Comparison of ENCODE assay signal across 27 mouse cellular contexts in the genomic region with DNA sequence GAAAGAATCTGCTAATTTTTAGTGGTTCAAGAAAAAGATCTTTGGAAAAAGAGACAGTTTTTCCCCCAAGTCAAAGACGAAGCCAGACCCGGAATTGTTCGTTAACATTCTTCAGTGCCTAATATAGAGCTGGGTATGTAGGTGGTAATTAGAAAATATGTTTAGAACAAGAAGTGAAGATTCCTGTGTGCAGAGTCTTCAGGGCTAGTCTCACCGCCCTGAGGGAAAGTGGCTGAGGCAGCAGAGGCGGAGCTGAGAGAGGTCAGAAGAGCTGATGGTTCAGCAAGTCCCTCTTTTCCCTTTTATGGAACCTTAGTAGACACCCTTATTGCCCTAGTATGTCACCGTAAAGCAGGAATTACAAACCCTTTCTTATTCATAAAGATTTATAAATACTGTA.
DNase-seq lines count a peak whose midpoint lies in the region; ATAC-seq lines count a peak whose summit lies in the region.
"Had no signal": no experiment of that assay in that cellular context is flagged by ENCODE, and none has a peak within 500 bp of the region (broad histone marks: within the 10 kb centered on the region; RNA-seq: fewer than 3 reads in every experiment).

No protein-coding gene starts in this region.

- H3K9me3 ChIP-seq in heart, embryonic 11.5 days (replicated peaks; ENCODE audit: control insufficient read depth, low read length), result no peaks in the 10 kb centered on the region
- H3K9me3 ChIP-seq: embryonic facial prominence, embryonic 10.5 days; embryonic facial prominence, embryonic 13.5 days; forebrain, embryonic 12.5 days; forebrain, embryonic 15.5 days; G1E; heart, embryonic 13.5 days had no signal

- WGBS in heart, embryonic 11.5 days (ENCODE audit: insufficient replicate concordance), result 76% methylated on average over 6 of the region's 6 CpGs

- no peaks in the 10 kb centered on the region for H3K36me3 ChIP-seq in heart, embryonic 11.5 days (ENCODE audit: control insufficient read depth, insufficient read depth, low read length)
- H3K36me3 ChIP-seq: embryonic facial prominence, embryonic 10.5 days; embryonic facial prominence, embryonic 13.5 days; forebrain, embryonic 12.5 days; forebrain, embryonic 15.5 days; G1E; heart, embryonic 13.5 days had no signal

- H3K4me3 ChIP-seq in heart, embryonic 11.5 days (ENCODE audit: low read depth, low read length), result no peak overlapping the region
- H3K4me3 ChIP-seq: embryonic facial prominence, embryonic 10.5 days; embryonic facial prominence, embryonic 13.5 days; erythroblast, embryonic 14.5 days; forebrain, embryonic 12.5 days; forebrain, embryonic 15.5 days; heart, embryonic 13.5 days had no signal

- H3K9ac ChIP-seq in heart, embryonic 11.5 days (ENCODE audit: low read depth, low read length), result no peak overlapping the region
- H3K9ac ChIP-seq: embryonic facial prominence, embryonic 13.5 days; forebrain, embryonic 12.5 days; forebrain, embryonic 15.5 days; heart, embryonic 13.5 days; hindbrain, embryonic 14.5 days had no signal

- no peak overlapping the region for H3K27ac ChIP-seq in heart, embryonic 11.5 days (ENCODE audit: low read depth, low read length)
- H3K27ac ChIP-seq: embryonic facial prominence, embryonic 10.5 days; embryonic facial prominence, embryonic 13.5 days; forebrain, embryonic 12.5 days; forebrain, embryonic 15.5 days; heart, embryonic 13.5 days; hindbrain, embryonic 14.5 days; hindbrain, postnatal 0 days had no signal

- no peak overlapping the region for H3K4me2 ChIP-seq in heart, embryonic 11.5 days
- H3K4me2 ChIP-seq: embryonic facial prominence, embryonic 13.5 days; forebrain, embryonic 12.5 days; forebrain, embryonic 15.5 days; heart, embryonic 13.5 days; hindbrain, embryonic 14.5 days had no signal

- no peaks in the 10 kb centered on the region for H3K27me3 ChIP-seq in heart, embryonic 11.5 days (ENCODE audit: control insufficient read depth, insufficient read depth, low read length)
- H3K27me3 ChIP-seq: embryonic facial prominence, embryonic 13.5 days; forebrain, embryonic 12.5 days; forebrain, embryonic 15.5 days; heart, embryonic 13.5 days had no signal

- no peaks in the 10 kb centered on the region for H3K4me1 ChIP-seq in heart, embryonic 11.5 days (ENCODE audit: control insufficient read depth, insufficient read depth, low read length)
- H3K4me1 ChIP-seq: forebrain, embryonic 12.5 days; forebrain, embryonic 15.5 days; heart, embryonic 13.5 days had no signal

- no peak for ATAC-seq in heart, embryonic 11.5 days (replicated peaks; ENCODE audit: insufficient number of reproducible peaks, low FRiP score, low TSS enrichment)
- ATAC-seq: activated CD4-positive, CD25-positive, alpha-beta regulatory T cell, adult 4 months; forebrain, embryonic 15.5 days; hindbrain, postnatal 0 days; inflammation-experienced regulatory T-cells, adult 6 months; intestine, embryonic 16.5 days had no signal

- DNase-seq in heart, adult 11 months, result peak; percentile 74
- DNase-seq in kidney, postnatal 36 days, result peak; percentile 7 to 14
- no peak for DNase-seq in kidney, postnatal 10 days
- DNase-seq in Muller cell, postnatal 12 days (ENCODE audit: inconsistent ontology term), result peak; percentile 68
- DNase-seq in spleen, postnatal 10 days (ENCODE audit: low spot score in 2 of 2), result no peak
- DNase-seq in lung, postnatal 4 days, result no peak
- DNase-seq: adrenal gland, adult 8-10 months; adrenal gland, postnatal 25 days; cerebellum, adult 18-20 months; cerebellum, adult 9-10 months; cerebellum, postnatal 14 days; gastrocnemius, postnatal 14 days; heart, postnatal 14 days; heart, postnatal 4 days had no signal

Comparison
In these comparisons a context has a peak if more than half of its experiments do, and no peak if none do; other contexts are left out.
1. DNase-seq: peak in heart, adult 11 months (single experiment), kidney, postnatal 36 days (2 of 2) and Muller cell, postnatal 12 days (single experiment); none in kidney, postnatal 10 days (single experiment), spleen, postnatal 10 days (0 of 2) and lung, postnatal 4 days (0 of 2).